Mouse (Mus musculus) embryonic facial prominence, embryonic 11.5 days (tissue): ENCODE data around the gene Armh3. TPM values are rescaled to one million over a fixed set of nuclear protein-coding genes. Genes with fewer than 3 reads are reported as not detected.

ENCODE experiments used
- ATAC-seq: fragments of 200-750 bp; cut with Nextera tagmentation; replicated peaks from 2 replicates; pipeline ENCODE4 v1.8.0; 2017; ENCODE audit warnings: low read depth; ENCODE audit not compliant: insufficient number of reproducible peaks, low FRiP score, low TSS enrichment
- DNase-seq: peaks from one replicate; pipeline ENCODE4 v3.0.0-alpha.2; 2015; ENCODE audit warnings: low spot score
- H3K27ac ChIP-seq: fragments of 300-500 bp; sonication (generic); replicated peaks from 2 replicates; pipeline ENCODE4 v1.5.1; 2014; ENCODE audit warnings: mild to moderate bottlenecking, low read depth, low read length, control low read depth
- H3K27me3 ChIP-seq: fragments of 300-500 bp; sonication (generic); 2 replicates; pipeline ENCODE4 v1.6.1; 2014; ENCODE audit warnings: mild to moderate bottlenecking, low read length, moderate library complexity, mixed read lengths; ENCODE audit not compliant: control insufficient read depth, insufficient read depth
- H3K36me3 ChIP-seq: fragments of 300-500 bp; sonication (generic); replicated peaks from 2 replicates; pipeline ENCODE4 v1.6.1; 2014; ENCODE audit warnings: low read depth, mild to moderate bottlenecking, low read length, moderate library complexity, mixed read lengths; ENCODE audit not compliant: control insufficient read depth, insufficient read depth
- H3K4me1 ChIP-seq: fragments of 300-500 bp; sonication (generic); 2 replicates; pipeline ENCODE4 v1.6.1; 2014; ENCODE audit warnings: low read length, mixed read lengths; ENCODE audit not compliant: control insufficient read depth, insufficient read depth
- H3K4me2 ChIP-seq: fragments of 300-500 bp; sonication (generic); 2 replicates; pipeline ENCODE4 v1.6.1; 2014; ENCODE audit warnings: low read depth, mild to moderate bottlenecking, control low read depth, low read length, moderate library complexity
- H3K4me3 ChIP-seq: fragments of 300-500 bp; sonication (generic); 2 replicates; pipeline ENCODE4 v1.5.1; 2014; ENCODE audit warnings: low read depth, low read length, control low read depth
- H3K9ac ChIP-seq: fragments of 300-500 bp; sonication (generic); replicated peaks from 2 replicates; pipeline ENCODE4 v1.6.1; 2014; ENCODE audit warnings: mild to moderate bottlenecking, control low read depth, low read length
- H3K9me3 ChIP-seq: fragments of 300-500 bp; sonication (generic); replicated peaks from 2 replicates; pipeline ENCODE4 v1.6.1; 2016; ENCODE audit warnings: mild to moderate bottlenecking, low read length, inconsistent platforms, mixed read lengths; ENCODE audit not compliant: control insufficient read depth
- WGBS: fragments of 180-500 bp; shearing (Covaris S2); extraction: QIAGEN DNeasy Blood & Tissue Kit; methylation state at CpG from one replicate; pipeline ENCODE4 v1.1.7; 2014; 5-methylcytosine and 5-hydroxymethylcytosine counted together
- polyA plus RNA-seq: library from polyadenylated mRNA; unstranded; fragments of >200 nt; fragmentation: Nextera tagmentation; extraction: Ambion mirVana; gene quantifications from 2 replicates; pipeline ENCODE4 v1.2.1, GENCODE M21; 2014

The Armh3 gene
- polyA plus RNA-seq, 1 experiment from 2014 or later, result 13.9 TPM

DNA sequence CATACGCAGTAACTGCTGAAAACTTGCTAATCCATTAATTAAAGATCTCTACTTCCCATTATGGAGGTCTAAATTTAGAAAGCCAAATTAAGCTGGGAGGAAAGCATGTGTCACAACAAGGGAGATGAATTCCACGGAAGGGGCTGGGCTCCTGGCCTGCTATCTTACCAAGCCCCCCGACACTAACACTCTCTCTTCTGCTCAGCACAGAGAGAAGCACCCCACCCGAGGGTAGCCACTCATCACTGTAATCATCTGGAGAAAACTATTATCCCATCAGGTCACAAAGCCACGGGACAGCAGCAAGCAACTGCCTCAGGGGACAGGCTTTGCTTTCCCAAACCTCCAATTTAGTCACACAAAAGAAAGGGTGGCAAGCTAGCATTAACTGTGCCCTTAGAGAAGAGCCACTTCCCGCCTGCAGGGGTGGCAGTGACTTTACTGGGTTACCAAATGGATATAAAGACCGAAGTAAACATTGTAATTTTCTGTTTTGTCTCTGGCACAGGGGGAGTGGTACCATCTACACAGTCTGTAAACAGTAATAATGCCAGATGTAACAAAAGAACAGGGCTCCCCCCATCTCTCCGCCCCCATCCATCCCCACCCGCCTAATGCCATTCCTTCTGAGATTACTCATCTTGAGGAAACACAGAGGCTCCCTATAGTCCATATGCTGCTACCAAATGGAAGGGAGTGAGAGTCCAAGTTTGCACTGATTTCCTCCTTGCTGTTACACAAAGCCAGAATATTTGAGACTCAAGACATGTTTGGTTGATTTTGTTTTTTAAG is 77.8 kb downstream of the Armh3 start:
- H3K36me3 ChIP-seq, result no peaks in the 10 kb centered on the region
- no peak overlapping the region for H3K9ac ChIP-seq
- DNase-seq (no peak), ATAC-seq (no peak)
- no peaks in the 10 kb centered on the region for H3K4me1 ChIP-seq
- no peak overlapping the region for H3K4me2 ChIP-seq
- 51% methylated on average over 9 of the region's 9 CpGs for WGBS
- no peaks in the 10 kb centered on the region for H3K9me3 ChIP-seq
- no peaks in the 10 kb centered on the region for H3K27me3 ChIP-seq
- no peak overlapping the region for H3K27ac ChIP-seq
- H3K4me3 ChIP-seq, result no peak overlapping the region

DNA sequence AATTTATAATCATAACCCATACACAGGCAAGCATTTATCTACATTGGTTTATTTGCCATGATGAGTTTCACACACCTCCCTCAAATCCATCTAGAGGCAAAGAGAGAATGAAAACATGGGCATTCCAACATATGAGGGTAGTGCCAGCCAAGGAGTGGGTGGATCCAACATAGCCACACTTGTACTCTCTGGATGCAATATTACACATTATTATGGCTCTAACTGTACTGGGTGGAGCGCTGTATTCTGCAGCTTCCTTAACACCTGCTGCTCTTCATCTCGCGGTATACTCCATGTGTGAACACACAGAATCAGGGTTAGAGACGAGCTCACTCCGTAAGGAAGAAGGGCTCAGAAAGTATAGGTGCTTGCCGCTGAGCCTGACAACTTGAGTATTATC is 79.9 kb downstream of the Armh3 start:
- no peak overlapping the region for H3K9ac ChIP-seq
- no peaks in the 10 kb centered on the region for H3K27me3 ChIP-seq
- H3K36me3 ChIP-seq, result no peaks in the 10 kb centered on the region
- H3K27ac ChIP-seq, result no peak overlapping the region
- DNase-seq, result no peak
- H3K4me3 ChIP-seq, result no peak overlapping the region
- no peak for ATAC-seq
- H3K4me2 ChIP-seq, result no peak overlapping the region
- no peaks in the 10 kb centered on the region for H3K9me3 ChIP-seq
- H3K4me1 ChIP-seq, result no peaks in the 10 kb centered on the region
- 96% methylated on average over 6 of the region's 6 CpGs for WGBS

DNA sequence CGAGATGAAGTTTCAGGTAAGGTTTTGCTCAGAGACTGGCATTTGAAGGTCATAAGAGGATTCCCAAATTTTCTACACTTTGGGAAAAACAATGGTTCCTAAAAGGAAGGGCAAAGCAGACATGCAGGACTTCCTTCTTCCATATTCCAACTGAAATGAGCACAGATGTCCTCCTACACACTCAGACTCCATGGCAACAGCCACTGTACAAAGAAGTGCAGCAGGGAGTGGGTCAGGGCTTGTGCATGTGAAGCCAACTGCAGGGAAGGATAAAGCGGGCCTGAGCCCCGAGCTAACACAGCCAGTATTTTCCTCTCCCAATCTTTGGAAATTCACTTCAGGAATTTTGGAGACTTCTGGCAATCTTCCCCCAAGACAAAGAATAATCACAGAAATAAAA is 80.4 kb downstream of the Armh3 start:
- DNase-seq, result no peak
- WGBS, result 87% methylated on average over 3 of the region's 3 CpGs
- H3K4me2 ChIP-seq, result no peak overlapping the region
- no peaks in the 10 kb centered on the region for H3K27me3 ChIP-seq
- H3K36me3 ChIP-seq, result no peaks in the 10 kb centered on the region
- no peak for ATAC-seq
- no peak overlapping the region for H3K9ac ChIP-seq
- no peaks in the 10 kb centered on the region for H3K9me3 ChIP-seq
- no peaks in the 10 kb centered on the region for H3K4me1 ChIP-seq
- H3K27ac ChIP-seq, result no peak overlapping the region
- no peak overlapping the region for H3K4me3 ChIP-seq

DNA sequence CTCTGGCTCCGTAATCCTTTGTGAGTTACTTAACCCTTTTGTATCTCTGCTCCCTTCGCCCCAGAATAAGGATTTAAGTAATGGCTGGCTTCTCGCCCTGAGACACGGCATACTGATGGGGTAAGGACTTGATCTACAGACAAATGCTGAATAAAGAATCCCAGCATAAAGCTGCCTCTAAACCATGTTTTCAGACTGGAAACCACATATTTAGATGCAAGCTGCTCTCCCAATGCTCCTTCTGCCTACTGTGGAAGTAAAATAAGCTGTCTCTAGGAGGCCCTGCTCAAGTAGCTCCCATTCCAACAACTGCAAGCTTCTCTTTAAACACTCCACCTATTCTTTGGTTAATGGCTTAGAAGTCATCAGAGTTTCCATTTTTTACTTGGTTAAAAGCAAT is 81.8 kb downstream of the Armh3 start:
- Histone ChIP-seq H3K4me3 (no peak overlapping the region), H3K36me3 (no peaks in the 10 kb centered on the region), H3K27ac (no peak overlapping the region), H3K9ac (no peak overlapping the region), H3K27me3 (no peaks in the 10 kb centered on the region), H3K4me2 (no peak overlapping the region), H3K4me1 (no peaks in the 10 kb centered on the region), H3K9me3 (no peaks in the 10 kb centered on the region)
- DNase-seq (no peak), ATAC-seq (no peak)
- 77% methylated on average over 4 of the region's 4 CpGs for WGBS

DNA sequence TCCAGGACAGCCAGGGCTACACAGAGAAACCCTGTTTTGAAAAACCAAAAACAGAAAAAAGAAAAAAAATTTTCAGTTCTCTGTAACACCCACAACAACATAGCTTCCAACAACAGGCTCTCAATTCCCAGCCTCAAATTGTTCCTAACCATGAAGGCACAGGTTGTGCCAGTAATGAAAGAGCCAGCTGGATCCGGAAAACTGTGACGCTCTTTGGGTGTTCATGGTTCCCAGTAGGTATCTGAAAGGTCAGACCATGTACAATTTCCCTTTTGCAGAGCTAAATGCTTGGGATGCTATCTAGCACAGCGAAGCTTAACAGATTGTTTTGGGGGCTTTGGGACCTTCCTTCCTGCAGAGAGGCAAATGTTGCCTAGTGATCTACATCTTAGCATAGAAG is 82.3 kb downstream of the Armh3 start:
- no peak overlapping the region for H3K27ac ChIP-seq
- H3K9ac ChIP-seq, result no peak overlapping the region
- WGBS, result 75% methylated on average over 3 of the region's 3 CpGs
- ATAC-seq, result no peak
- H3K4me1 ChIP-seq, result no peaks in the 10 kb centered on the region
- no peaks in the 10 kb centered on the region for H3K36me3 ChIP-seq
- no peak overlapping the region for H3K4me3 ChIP-seq
- DNase-seq, result no peak
- H3K27me3 ChIP-seq, result no peaks in the 10 kb centered on the region
- H3K9me3 ChIP-seq, result no peaks in the 10 kb centered on the region
- no peak overlapping the region for H3K4me2 ChIP-seq

DNA sequence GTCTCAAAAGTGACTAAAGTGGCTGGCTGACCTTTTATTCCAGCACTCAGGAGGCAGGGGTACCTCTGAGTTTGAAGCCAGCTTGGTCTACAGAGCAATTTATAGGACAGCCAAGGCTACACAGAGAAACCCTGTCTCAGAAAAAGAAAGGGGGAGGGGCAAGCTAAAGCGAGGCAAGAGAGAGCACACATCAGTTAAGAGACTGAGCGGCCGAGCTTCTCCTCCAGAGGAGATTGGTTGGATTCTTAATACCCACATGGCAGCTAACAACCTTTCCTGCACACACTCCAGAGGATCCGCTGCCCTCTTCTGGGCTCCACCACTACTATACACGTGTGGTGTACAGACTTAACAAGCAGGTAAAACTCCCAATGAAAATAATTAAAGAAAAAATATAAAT is 85.3 kb downstream of the Armh3 start:
- Histone ChIP-seq H3K4me1 (no peaks in the 10 kb centered on the region), H3K4me2 (no peak overlapping the region), H3K9me3 (no peaks in the 10 kb centered on the region), H3K9ac (no peak overlapping the region), H3K4me3 (no peak overlapping the region), H3K27ac (no peak overlapping the region), H3K36me3 (no peaks in the 10 kb centered on the region), H3K27me3 (no peaks in the 10 kb centered on the region)
- WGBS, result 41% methylated on average over 5 of the region's 5 CpGs
- DNase-seq (no peak), ATAC-seq (no peak)

DNA sequence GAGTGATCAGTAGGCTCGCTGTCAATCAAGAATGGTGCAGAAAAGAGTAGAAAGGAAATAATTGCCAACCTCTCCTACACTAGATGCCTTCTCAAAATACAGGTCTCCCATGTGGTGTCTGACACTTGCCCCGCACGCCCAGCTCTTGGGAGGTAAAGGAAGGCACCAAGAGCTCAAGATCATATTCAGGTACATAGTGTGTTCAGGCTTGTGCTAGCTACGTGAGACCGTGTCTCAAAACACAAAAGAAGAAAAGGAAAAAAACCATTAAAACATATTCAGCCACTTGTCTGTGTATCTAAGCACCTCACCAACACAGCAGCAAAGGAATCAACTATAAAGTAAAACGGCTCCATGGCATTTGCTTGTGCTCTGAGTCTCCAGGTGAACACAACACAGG is 85.9 kb downstream of the Armh3 start:
- DNase-seq (no peak), ATAC-seq (no peak)
- no peaks in the 10 kb centered on the region for H3K27me3 ChIP-seq
- H3K4me3 ChIP-seq, result no peak overlapping the region
- 91% methylated on average over 6 of the region's 6 CpGs for WGBS
- H3K36me3 ChIP-seq, result no peaks in the 10 kb centered on the region
- no peaks in the 10 kb centered on the region for H3K9me3 ChIP-seq
- no peak overlapping the region for H3K27ac ChIP-seq
- H3K4me1 ChIP-seq, result no peaks in the 10 kb centered on the region
- no peak overlapping the region for H3K4me2 ChIP-seq
- no peak overlapping the region for H3K9ac ChIP-seq

DNA sequence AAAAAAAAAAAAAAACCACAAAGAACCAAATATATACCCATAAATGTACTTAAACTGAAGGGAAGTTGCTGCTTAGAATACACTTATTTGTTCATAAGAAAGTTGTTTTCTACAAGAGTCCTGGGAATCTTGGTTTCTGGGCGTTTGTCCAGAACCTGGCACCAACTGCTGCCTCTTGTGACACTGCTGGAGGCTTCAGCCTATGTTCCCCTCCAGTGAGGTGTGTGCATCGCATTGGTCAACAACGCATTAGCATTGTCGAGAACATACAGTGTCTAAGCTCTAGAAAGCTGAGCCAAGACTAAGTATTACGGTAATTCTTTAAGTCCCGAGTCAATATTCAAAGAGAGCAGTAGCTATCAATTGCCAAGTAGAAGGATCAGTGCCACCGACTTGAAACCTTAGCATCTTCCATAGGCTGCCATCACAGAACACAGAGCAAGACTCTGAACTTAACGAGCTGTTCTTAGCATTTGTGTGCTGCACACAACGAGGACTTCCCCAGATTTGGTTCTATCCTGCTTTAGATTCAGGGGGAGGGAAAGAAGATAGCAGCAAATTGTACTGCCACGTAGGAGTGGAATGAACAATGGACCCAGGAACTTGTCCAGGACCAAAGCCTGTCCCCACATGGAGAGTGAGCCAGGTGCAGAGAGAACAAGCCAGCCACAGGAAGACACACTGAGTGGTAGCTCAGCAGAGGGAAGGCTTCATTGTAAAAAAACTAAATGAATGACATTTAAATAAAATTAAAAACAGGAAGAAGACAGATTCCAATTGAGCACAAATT is 86.9 kb downstream of the Armh3 start:
- H3K9me3 ChIP-seq, result no peaks in the 10 kb centered on the region
- H3K4me3 ChIP-seq, result no peak overlapping the region
- H3K4me2 ChIP-seq, result no peak overlapping the region
- no peaks in the 10 kb centered on the region for H3K36me3 ChIP-seq
- no peaks in the 10 kb centered on the region for H3K27me3 ChIP-seq
- no peak for ATAC-seq
- H3K27ac ChIP-seq, result no peak overlapping the region
- H3K9ac ChIP-seq, result no peak overlapping the region
- WGBS, result 87% methylated on average over 10 of the region's 10 CpGs
- H3K4me1 ChIP-seq, result no peaks in the 10 kb centered on the region
- DNase-seq, result no peak
